Mouse (Mus musculus) large intestine, adult 2 months (tissue): Measurements from ENCODE around the gene Mrps2. TPM values are rescaled to one million over a fixed set of nuclear protein-coding genes. Genes with fewer than 3 reads are reported as not detected.

ENCODE experiments used
- DNase-seq: peaks from one replicate; pipeline ENCODE4 v3.0.0-alpha.2; 2012; ENCODE audit warnings: low read depth, low spot score
- WGBS: fragments of 180-500 bp; shearing (Covaris S2); methylation state at CpG from one replicate; pipeline ENCODE4 v1.1.7; 2018; 5-methylcytosine and 5-hydroxymethylcytosine counted together
- polyA plus RNA-seq: library from polyadenylated mRNA; depleted of rRNA; stranded (reverse); fragments of >200 nt; gene quantifications from 2 replicates; pipeline ENCODE4 v1.2.3, GENCODE M21; 2012; rRNA removed

The Mrps2 gene
- polyA plus RNA-seq: 35.9 and 40.6 TPM in 2 replicates

- DNase-seq: no peak
- 0% methylated on average over 52 of the region's 52 CpGs for WGBS
Measured at GRCm38 (mm10) chr2:28467860-28468485, at the start of gene Mrps2. Gene Mrps2, plus strand, starts transcription at chr2:28468066.

- DNase-seq: peak; percentile 22
- 17% methylated on average over 4 of the region's 4 CpGs for WGBS
Measured at GRCm38 (mm10) chr2:28419898-28420297, 48.0 kb upstream of the Mrps2 start.

DNA sequence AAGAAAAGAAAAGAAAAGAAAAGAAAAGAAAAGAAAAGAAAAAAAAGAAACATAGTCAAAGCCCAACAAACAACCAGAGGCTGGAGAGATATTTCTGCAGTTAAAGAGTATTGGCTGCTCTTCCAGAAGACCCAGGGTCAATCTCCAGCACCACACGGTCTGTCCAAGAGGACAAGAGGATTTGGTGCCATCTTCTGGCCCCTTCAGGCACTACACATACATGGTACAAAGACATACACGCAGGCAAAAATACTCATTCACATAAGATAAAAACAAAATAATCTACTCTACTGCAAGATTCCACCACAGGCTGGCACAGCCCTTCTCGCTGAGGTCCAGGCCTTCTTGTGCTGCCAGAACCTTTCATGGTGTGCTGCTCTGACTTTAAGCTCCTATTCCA, 44.7 kb upstream of the Mrps2 start:
- no peak for DNase-seq
- 31% methylated on average over 3 of the region's 3 CpGs for WGBS

GRCm38 (mm10) chr2:28427226-28427625, 40.6 kb upstream of the Mrps2 start:
- 88% methylated on average over 6 of the region's 6 CpGs for WGBS
- no peak for DNase-seq

DNA sequence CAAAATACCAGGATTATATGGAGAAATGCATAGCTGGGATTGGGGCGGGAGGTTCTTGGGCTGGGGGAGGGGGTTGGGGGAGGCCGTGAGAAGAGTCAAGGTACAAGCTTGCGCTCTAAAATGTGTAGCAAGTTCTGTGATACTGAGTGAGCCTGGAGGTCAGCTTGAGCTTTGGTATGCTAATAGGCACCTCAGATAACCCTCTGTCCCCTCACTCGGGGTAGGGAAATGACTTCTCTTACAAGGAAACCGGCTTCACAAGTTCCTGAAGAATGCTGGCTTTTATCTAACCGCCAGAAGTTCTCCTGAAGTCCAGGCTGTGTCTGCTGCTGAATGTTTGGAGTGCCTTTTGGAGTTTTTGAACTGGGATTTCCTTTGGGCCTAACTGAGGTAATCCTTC, 37.0 kb upstream of the Mrps2 start:
- 45% methylated on average over 6 of the region's 6 CpGs for WGBS
- no peak for DNase-seq

GRCm38 (mm10) chr2:28432811-28433210, 35.1 kb upstream of the Mrps2 start:
- WGBS: 0% methylated on average over 1 of the region's 1 CpGs
- DNase-seq: no peak

GRCm38 (mm10) chr2:28433512-28433911, 34.4 kb upstream of the Mrps2 start:
- 0% methylated on average over 1 of the region's 2 CpGs for WGBS

GRCm38 (mm10) chr2:28435401-28435800, 32.5 kb upstream of the Mrps2 start:
- 86% methylated on average over 11 of the region's 11 CpGs for WGBS

More at GRCm38 (mm10) chr2:28433512-28433911, 34.4 kb upstream of the Mrps2 start:
- DNase-seq: no peak

DNA sequence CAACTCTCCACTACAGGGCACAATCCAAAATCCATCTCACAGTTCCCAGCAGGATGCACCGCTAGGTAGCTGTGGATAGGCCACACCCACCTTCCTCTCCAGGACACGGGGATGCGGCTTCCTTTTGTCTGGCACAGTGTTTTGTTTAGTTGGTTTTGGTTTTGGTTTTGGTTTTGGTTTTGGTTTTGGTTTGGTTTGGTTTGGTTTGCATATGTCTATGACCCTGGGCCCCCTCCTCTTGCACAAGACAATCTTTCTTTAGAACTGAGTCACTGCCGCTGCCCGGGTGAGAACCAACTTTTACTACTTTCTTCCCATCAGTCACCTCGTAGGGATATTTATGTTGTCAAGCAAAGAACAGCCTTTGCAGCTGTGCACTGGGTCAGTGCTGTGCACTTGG, 27.0 kb upstream of the Mrps2 start:
- WGBS: 26% methylated on average over 6 of the region's 6 CpGs
- DNase-seq: no peak

More at GRCm38 (mm10) chr2:28435401-28435800, 32.5 kb upstream of the Mrps2 start:
- DNase-seq: no peak

DNA sequence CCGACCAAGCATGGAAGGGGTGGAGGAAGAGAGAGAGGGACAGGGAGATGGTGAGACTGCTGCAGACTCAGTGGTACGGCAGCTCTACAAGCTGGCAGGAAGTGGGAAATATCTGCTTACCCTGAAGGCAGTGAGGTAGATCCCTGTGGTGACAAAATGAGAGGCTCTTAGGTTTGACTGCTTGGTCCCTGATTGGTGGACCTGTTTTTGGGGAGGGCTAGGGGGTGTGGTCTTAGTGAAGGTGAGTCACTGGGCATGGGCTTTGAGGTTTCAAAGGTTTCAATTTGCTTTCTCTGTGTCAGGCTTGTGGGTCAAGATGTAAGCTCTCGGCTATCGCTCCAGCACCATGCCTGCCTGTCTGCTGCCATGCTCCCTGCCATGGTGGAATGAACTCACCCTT, 22.8 kb upstream of the Mrps2 start:
- WGBS: 85% methylated on average over 4 of the region's 4 CpGs
- no peak for DNase-seq

GRCm38 (mm10) chr2:28446181-28446514, 21.7 kb upstream of the Mrps2 start:
- DNase-seq: no peak
- WGBS: 9% methylated on average over 5 of the region's 5 CpGs

DNA sequence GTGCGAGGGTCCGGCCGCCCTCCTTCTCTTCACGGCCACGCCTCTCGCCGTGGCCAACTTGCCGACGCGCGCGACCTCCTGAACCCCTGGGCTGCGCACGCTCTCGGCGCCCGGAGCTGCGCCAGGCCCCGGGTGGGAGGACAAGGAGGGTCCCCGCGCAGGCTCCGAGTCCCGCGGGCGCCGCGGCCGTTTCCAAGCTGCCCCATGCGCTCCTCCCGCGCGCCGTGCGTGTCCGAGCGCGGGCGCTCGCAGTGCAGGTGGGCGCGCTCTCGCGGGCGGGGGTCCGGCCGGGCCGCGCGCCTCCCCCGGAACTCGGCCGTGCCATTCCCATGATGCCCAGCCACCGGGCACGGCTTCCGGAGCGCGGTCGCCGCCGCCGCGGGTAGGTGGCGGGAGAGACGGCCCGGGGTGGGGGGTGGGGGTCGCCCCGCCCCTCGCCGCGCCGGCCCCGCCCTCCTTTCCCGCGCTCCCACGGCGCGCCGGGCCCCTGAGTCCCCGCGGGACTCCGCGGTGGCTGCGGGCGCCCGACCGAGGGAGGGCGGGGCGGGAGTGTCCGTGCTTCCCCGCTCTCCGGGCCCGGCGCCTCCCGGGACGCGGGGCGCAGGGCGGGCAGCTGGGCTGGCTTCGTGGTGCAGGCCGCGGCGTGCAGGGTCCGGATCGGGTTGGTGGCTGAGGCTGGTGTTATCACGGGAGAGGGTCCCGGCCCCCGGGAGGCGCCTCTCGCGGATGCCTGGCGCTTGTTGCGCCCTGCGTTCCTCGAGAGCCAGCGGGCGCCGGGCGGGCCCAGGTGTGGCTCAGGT, 21.2 kb upstream of the Mrps2 start, which contains the start of gene Ppp1r26:
Gene Ppp1r26, plus strand, starts transcription at position 286 of the 800 bp plus-strand sequence.
- DNase-seq: no peak
- WGBS: under 1% methylated on average over 89 of the region's 118 CpGs

DNA sequence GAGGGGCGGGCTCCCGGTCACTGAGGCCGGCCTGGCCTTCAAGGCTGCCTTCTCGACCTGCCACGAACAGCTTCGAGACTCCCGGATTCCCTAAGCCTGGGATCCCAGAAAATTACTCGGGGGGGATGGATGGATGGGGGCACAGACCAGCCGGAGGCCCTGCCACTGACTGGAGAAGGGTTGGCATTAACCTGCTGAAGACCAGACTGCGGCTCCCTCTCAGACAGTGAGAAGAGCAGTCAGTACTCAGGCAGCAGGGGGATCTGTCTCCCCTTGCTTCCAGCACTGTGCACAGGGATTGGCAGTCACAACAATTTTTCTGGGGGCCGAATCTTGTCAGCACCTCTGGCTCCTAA, 20.6 kb upstream of the Mrps2 start:
- WGBS: 7% methylated on average over 11 of the region's 11 CpGs
- DNase-seq: no peak

- DNase-seq: no peak
- WGBS: 94% methylated on average over 11 of the region's 11 CpGs
Measured at GRCm38 (mm10) chr2:28451663-28452062, 16.2 kb upstream of the Mrps2 start.

DNA sequence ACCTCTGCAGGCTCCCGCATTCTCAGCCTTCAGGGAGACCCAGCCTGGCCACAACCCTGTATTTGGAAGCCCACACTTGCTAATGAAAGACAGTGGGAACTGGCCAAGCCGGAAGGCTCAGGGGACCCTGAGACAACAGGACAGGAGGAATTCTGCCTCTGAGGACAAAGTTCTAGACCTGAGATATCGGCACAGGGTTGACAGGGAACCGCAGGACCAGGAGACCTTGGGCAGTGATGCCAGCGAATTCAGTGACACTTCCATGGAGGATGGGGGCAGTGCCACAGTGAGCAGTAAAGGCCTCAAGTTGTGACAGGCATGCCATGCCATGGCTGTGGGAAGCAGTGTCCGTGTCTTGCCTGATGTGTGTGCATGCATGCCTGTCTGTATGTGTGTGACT, 14.3 kb upstream of the Mrps2 start:
- 87% methylated on average over 6 of the region's 6 CpGs for WGBS

DNA sequence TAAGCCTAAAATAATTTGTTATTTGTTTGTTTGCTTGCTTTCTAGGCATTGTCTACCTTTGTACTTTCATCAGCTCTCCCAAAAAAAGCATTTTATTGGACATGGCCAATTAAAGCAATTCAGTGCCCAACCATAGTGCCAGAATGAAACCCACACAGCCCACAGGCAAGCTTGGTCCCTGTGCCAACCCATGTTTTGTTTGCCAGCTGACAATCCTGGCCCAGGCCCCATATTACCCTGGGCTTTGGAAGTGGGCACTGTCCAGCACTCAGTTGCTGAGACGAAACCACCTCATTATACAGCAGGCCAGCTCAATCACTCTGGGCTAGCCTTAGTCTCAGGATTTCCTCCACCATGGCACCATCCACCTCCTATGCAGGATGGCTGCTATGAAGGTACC, 11.2 kb upstream of the Mrps2 start:
- DNase-seq: no peak
- WGBS: 69% methylated on average over 1 of the region's 1 CpGs

More for the DNA sequence above, 14.3 kb upstream of the Mrps2 start:
- DNase-seq: no peak

DNA sequence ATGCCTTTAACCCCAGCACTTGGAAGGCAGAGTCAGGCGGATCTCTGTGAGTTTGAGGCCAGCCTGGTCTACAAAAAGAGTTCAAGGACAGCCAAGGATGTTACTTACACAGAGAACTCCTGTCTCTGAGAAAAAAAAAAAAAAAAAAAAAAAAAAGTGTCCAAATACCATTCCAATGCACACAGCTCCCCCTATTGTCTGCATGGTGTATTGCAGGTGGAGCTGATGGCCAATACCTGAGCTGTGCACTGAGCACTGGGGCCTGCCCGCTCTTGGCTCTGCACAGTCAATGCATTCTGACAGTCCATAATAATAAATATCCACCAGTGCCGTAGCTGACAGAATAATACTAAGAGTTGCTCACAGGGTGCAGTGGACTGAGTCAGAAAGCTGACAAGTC, 3.9 kb upstream of the Mrps2 start:
- WGBS: 64% methylated on average over 3 of the region's 3 CpGs
- no peak for DNase-seq

GRCm38 (mm10) chr2:28464919-28465318, 2.9 kb upstream of the Mrps2 start:
- DNase-seq: no peak
- 73% methylated on average over 9 of the region's 9 CpGs for WGBS

DNA sequence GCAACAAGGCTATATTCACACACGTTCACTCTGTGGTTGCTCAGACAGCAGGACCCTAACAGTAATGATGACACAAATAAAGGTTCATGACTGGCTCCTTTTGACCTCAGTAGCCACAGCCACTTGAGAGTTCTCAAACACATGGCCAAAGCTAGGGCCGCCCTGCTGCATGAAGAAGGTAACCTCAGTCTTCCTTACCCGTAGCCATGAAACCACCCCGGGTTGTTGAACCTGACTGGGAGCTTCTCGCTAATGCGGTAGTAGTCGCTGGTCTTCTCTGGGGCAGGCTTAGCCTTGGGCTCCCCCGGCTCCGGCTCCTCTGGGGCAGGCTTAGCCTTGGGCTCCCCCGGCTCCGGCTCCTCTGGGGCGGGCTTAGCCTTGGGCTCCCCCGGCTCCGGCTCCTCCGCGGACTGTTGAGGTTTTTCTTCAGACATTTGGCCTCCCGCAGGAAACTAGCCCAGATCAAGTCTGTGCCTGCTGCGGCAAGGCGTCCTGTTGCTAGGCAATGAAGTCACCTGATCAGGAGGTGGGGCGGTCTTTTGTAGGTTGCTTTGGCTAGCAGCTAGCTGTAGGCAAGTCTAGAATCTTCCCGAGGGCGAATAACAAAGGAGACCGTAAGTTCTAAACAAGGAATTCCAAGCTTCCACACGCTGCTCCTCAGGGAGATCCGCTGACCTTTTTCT, 1.9 kb upstream of the Mrps2 start, which contains the start of gene 1700007K13Rik:
Gene 1700007K13Rik, minus strand, starts transcription at position 497 of the 683 bp plus-strand sequence.
- peak; percentile 69 for DNase-seq
- 6% methylated on average over 25 of the region's 25 CpGs for WGBS

- DNase-seq: no peak
- 50% methylated on average over 18 of the region's 18 CpGs for WGBS
Measured at GRCm38 (mm10) chr2:28468486-28469225, 790 bp downstream of the Mrps2 start.
